Mouse (Mus musculus): ENCODE measurements around the gene Ntmt1.

DNA sequence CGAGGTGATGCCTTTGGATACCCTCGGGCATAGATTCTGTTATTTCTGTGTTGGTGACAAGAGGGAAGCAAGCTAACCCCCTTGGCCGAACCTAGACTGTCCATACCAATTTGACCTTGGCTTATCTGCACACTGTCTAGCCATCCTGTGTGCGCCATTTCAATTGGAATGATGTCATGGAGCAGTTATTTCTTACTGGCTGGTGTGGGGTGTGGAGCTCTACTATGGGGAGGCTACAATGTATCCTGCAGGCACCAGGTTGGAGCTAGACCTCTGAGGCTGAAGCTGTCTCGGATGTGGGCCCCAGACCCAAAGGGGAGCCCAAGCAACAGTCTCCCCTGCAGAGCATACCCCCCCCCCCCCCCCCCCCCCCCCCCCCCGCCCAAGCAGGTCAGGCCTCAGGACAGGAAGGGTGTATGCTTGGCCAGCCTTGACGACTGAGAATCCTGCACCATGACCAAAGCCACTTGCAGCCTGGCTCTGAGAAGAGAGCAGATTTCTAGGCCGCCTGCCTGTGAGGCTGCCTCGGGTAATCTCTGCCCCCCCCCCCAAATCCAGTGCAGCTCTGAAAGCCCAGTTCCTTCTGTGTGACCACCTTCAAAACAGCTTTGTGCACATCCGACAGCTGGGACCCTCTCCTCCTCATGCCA is 26.9 kb downstream of the Ntmt1 start, which contains the start of gene Prrx2:
- TF ChIP-seq CTCF (IDR thresholded peaks at IDR 0.05; ENCODE audit: low read depth) (no peak), EP300 (IDR thresholded peaks at IDR 0.05; ENCODE audit: low read depth) (no peak)

All from liver, postnatal 0 days (tissue).